Mouse (Mus musculus) urinary bladder, adult 2 months (tissue): ENCODE results near the gene Csmd2. TPM values are rescaled to one million over a fixed set of nuclear protein-coding genes. Genes with fewer than 3 reads are reported as not detected.
"Not testable (repeated sequence)": the region's sequence is repeated elsewhere in the genome, so short reads cannot be mapped to it uniquely, and the experiment has no call there.

Experiments
- DNase-seq: peaks from one replicate; pipeline ENCODE4 v3.0.0; 2022; ENCODE audit warnings: low spot score
- polyA plus RNA-seq: library from polyadenylated mRNA; depleted of rRNA; stranded (reverse); fragments of >200 nt; gene quantifications from 2 replicates; pipeline ENCODE4 v1.2.3, GENCODE M21; 2012

Csmd2 gene
- polyA plus RNA-seq, 1 experiment: not detected

GRCm38 (mm10) chr4:128042626-128043025 lies 55.0 kb downstream of the Csmd2 start:
- DNase-seq: no peak

GRCm38 (mm10) chr4:128048716-128049115 lies 61.1 kb downstream of the Csmd2 start:
- no peak for DNase-seq

GRCm38 (mm10) chr4:128052701-128053100 lies 65.0 kb downstream of the Csmd2 start:
- no peak for DNase-seq

GRCm38 (mm10) chr4:128061274-128061673 lies 73.6 kb downstream of the Csmd2 start:
- not testable (repeated sequence) for DNase-seq

GRCm38 (mm10) chr4:128067189-128067588 lies 79.5 kb downstream of the Csmd2 start:
- DNase-seq: no peak

- no peak for DNase-seq
These were observed 96.8 kb downstream of the Csmd2 start for GRCm38 (mm10) chr4:128084466-128084865.

GRCm38 (mm10) chr4:128085096-128085495 lies 97.4 kb downstream of the Csmd2 start:
- DNase-seq: no peak

- no peak for DNase-seq
These were observed 99.5 kb downstream of the Csmd2 start for GRCm38 (mm10) chr4:128087147-128087606.

GRCm38 (mm10) chr4:128087704-128088103 lies 100.0 kb downstream of the Csmd2 start:
- no peak for DNase-seq

GRCm38 (mm10) chr4:128088264-128088663 lies 100.6 kb downstream of the Csmd2 start:
- DNase-seq: no peak

GRCm38 (mm10) chr4:128091938-128092337 lies 104.3 kb downstream of the Csmd2 start:
- no peak for DNase-seq

GRCm38 (mm10) chr4:128099515-128099914 lies 111.9 kb downstream of the Csmd2 start:
- no peak for DNase-seq

- no peak for DNase-seq
These were observed 112.9 kb downstream of the Csmd2 start for GRCm38 (mm10) chr4:128100541-128100940.

GRCm38 (mm10) chr4:128116331-128116730 lies 128.7 kb downstream of the Csmd2 start:
- no peak for DNase-seq

GRCm38 (mm10) chr4:128123281-128123680 lies 135.6 kb downstream of the Csmd2 start:
- no peak for DNase-seq

GRCm38 (mm10) chr4:128124738-128125137 lies 137.1 kb downstream of the Csmd2 start:
- DNase-seq: no peak

- no peak for DNase-seq
These were observed 140.9 kb downstream of the Csmd2 start for GRCm38 (mm10) chr4:128128546-128128945.

GRCm38 (mm10) chr4:128130611-128131142 lies 143.0 kb downstream of the Csmd2 start:
- no peak for DNase-seq

GRCm38 (mm10) chr4:128131666-128132065 lies 144.0 kb downstream of the Csmd2 start:
- DNase-seq: no peak

- no peak for DNase-seq
These were observed 145.4 kb downstream of the Csmd2 start for GRCm38 (mm10) chr4:128132876-128133646.

GRCm38 (mm10) chr4:128134348-128134994 lies 146.8 kb downstream of the Csmd2 start:
- no peak for DNase-seq

GRCm38 (mm10) chr4:128135014-128135622 lies 147.5 kb downstream of the Csmd2 start:
- no peak for DNase-seq
